ENCODE assay signal across 11 mouse cellular contexts in genomic region chr6:126513154-126513553, GRCm38 (mm10). TPM values are rescaled to one million over a fixed set of nuclear protein-coding genes. Genes with fewer than 3 reads are reported as not detected.
DNase-seq lines count a peak whose midpoint lies in the region; ATAC-seq and TF ChIP-seq lines count a peak whose summit lies in the region.
"Had no signal": no experiment of that assay in that cellular context is flagged by ENCODE, and none has a peak within 500 bp of the region (broad histone marks: within the 10 kb centered on the region; RNA-seq: fewer than 3 reads in every experiment).

No protein-coding gene starts in this region.

- intact Hi-C loops in left cerebral cortex, adult 2 months (cut with DNase I), result no loop called here

- WGBS in heart, embryonic 12.5 days, result 75% methylated on average over 3 of the region's 3 CpGs
- 82% methylated on average over 3 of the region's 3 CpGs for WGBS in lung, postnatal 0 days
- 81% methylated on average over 3 of the region's 3 CpGs for WGBS in midbrain, embryonic 15.5 days

- no peak for TF ChIP-seq EP300 in lung, postnatal 0 days (IDR thresholded peaks at IDR 0.05)

- H3K27ac ChIP-seq in heart, embryonic 12.5 days (ENCODE audit: poor library complexity, severe bottlenecking), result no peak overlapping the region
- H3K27ac ChIP-seq in left cerebral cortex, adult 2 months, result no peak overlapping the region
- no peak overlapping the region for H3K27ac ChIP-seq in lung, postnatal 0 days (ENCODE audit: low read length)
- H3K27ac ChIP-seq in midbrain, embryonic 15.5 days, result no peak overlapping the region

- H3K9ac ChIP-seq in heart, embryonic 12.5 days, result no peak overlapping the region
- H3K9ac ChIP-seq in lung, postnatal 0 days (replicated peaks; ENCODE audit: low read depth), result no peak overlapping the region
- no peak overlapping the region for H3K9ac ChIP-seq in midbrain, embryonic 15.5 days

- DNase-seq in heart, adult 11 months, result peak; percentile 86
- no peak for DNase-seq in left cerebral cortex, adult 2 months (ENCODE audit: extremely low spot score in 1 of 2, low spot score in 2 of 2)
- DNase-seq in left cerebral cortex, adult 11 months (ENCODE audit: low spot score), result no peak
- DNase-seq in adrenal gland, postnatal 10 days, result peak; percentile 40
- DNase-seq in lung, postnatal 0 days (ENCODE audit: low spot score), result no peak
- DNase-seq: gastrocnemius, postnatal 25 days; left cerebral cortex, postnatal 4 days had no signal

- no peaks in the 10 kb centered on the region for H3K9me3 ChIP-seq in heart, embryonic 12.5 days (replicated peaks)
- no peaks in the 10 kb centered on the region for H3K9me3 ChIP-seq in lung, postnatal 0 days (ENCODE audit: low read length)
- no peaks in the 10 kb centered on the region for H3K9me3 ChIP-seq in midbrain, embryonic 15.5 days

- no peak overlapping the region for H3K4me2 ChIP-seq in heart, embryonic 12.5 days
- H3K4me2 ChIP-seq in lung, postnatal 0 days (replicated peaks; ENCODE audit: low read depth, low read length), result no peak overlapping the region
- H3K4me2 ChIP-seq in midbrain, embryonic 15.5 days, result no peak overlapping the region

- ATAC-seq in heart, embryonic 12.5 days (ENCODE audit: insufficient number of reproducible peaks, low FRiP score), result no peak
- no peak for ATAC-seq in lung, postnatal 0 days
- no peak for ATAC-seq in midbrain, embryonic 15.5 days (replicated peaks)
- ATAC-seq: inflammation-experienced regulatory T-cells, adult 6 months had no signal

- H3K4me1 ChIP-seq in heart, embryonic 12.5 days (replicated peaks), result 0 out of 2 replicates have a peak, but pooled peaks cover 7% of the 10 kb centered on the region
- H3K4me1 ChIP-seq in lung, postnatal 0 days (ENCODE audit: insufficient read depth, low read depth, low read length), result no peaks in the 10 kb centered on the region
- H3K4me1 ChIP-seq in midbrain, embryonic 15.5 days, result peaks cover 7% of the 10 kb centered on the region

- H3K27me3 ChIP-seq in heart, embryonic 12.5 days (replicated peaks), result 0 out of 2 replicates have a peak, but pooled peaks cover 6% of the 10 kb centered on the region
- no peaks in the 10 kb centered on the region for H3K27me3 ChIP-seq in lung, postnatal 0 days (replicated peaks; ENCODE audit: insufficient read depth, low read length)
- H3K27me3 ChIP-seq in midbrain, embryonic 15.5 days (replicated peaks), result no peaks in the 10 kb centered on the region

- no peaks in the 10 kb centered on the region for H3K36me3 ChIP-seq in heart, embryonic 12.5 days
- H3K36me3 ChIP-seq in lung, postnatal 0 days (ENCODE audit: insufficient read depth, low read length), result no peaks in the 10 kb centered on the region
- H3K36me3 ChIP-seq in midbrain, embryonic 15.5 days (replicated peaks), result no peaks in the 10 kb centered on the region

- no peak overlapping the region for H3K4me3 ChIP-seq in heart, embryonic 12.5 days
- H3K4me3 ChIP-seq in left cerebral cortex, adult 2 months, result no peak overlapping the region
- no peak overlapping the region for H3K4me3 ChIP-seq in lung, postnatal 0 days (ENCODE audit: low read depth, low read length)
- H3K4me3 ChIP-seq in midbrain, embryonic 15.5 days, result no peak overlapping the region

- TF ChIP-seq CTCF in left cerebral cortex, adult 2 months (IDR thresholded peaks at IDR 0.05), result peak; percentile 63
- TF ChIP-seq CTCF in lung, postnatal 0 days (IDR thresholded peaks at IDR 0.05), result peak; percentile 55

RNA-seq across cellular contexts. Expression of gene Kcna5, which starts 22.1 kb away (rescaled TPM):
- 7.2 and 9.0 TPM in 2 replicates for polyA plus RNA-seq in heart, embryonic 12.5 days (2016; fragmentation: Nextera tagmentation; extraction: Ambion mirVana)
- total RNA-seq in left cerebral cortex, adult 2 months (2021), result 1 to 10 TPM; 4.2 to 5.6 TPM
- total RNA-seq in adrenal gland, postnatal 10 days (2021), result 10 to 100 TPM in 1 of 2 experiments, 1 to 10 TPM in 1; 5.1 to 10.1 TPM
- 1.5 TPM in 2 replicates for polyA plus RNA-seq in lung, postnatal 0 days (2015; fragmentation: Nextera tagmentation; extraction: Ambion mirVana)
- polyA plus RNA-seq in midbrain, embryonic 15.5 days (2015; fragmentation: Nextera tagmentation; extraction: Ambion mirVana), result 3.3 and 3.4 TPM in 2 replicates
- total RNA-seq: MEL had no signal
- polyA plus RNA-seq: inflammation-experienced regulatory T-cells, adult 6 months had no signal

Comparison
In these comparisons a context has a peak if more than half of its experiments do, and no peak if none do; other contexts are left out.
1. DNase-seq: peak in heart, adult 11 months (single experiment) and adrenal gland, postnatal 10 days (single experiment); none in left cerebral cortex, adult 2 months (0 of 2), left cerebral cortex, adult 11 months (single experiment) and lung, postnatal 0 days (single experiment).